Mouse (Mus musculus): Measurements from ENCODE around the gene Il5. TPM values are rescaled to one million over a fixed set of nuclear protein-coding genes. Genes with fewer than 3 reads are reported as not detected.

The Il5 gene
- total RNA-seq, 2 experiments from 2014 or later = not detected

GRCm38 (mm10) chr11:53771001-53771744 is 50.6 kb downstream of the Il5 start:
- no peak for DNase-seq

- DNase-seq = no peak
Observed at GRCm38 (mm10) chr11:53772536-53772935, 51.9 kb downstream of the Il5 start.

- DNase-seq = no peak
Observed at GRCm38 (mm10) chr11:53773087-53773486, 52.5 kb downstream of the Il5 start, which contains the start of gene Gm17334. Gene Gm17334 (minus strand): TSS chr11:53773187.

GRCm38 (mm10) chr11:53773641-53774360 is 53.2 kb downstream of the Il5 start:
- DNase-seq = no peak

Small RNA genes within 50 kb of the gene (microRNA-seq; reads per million reads assigned to microRNA genes)
- gene Mir7671 = 0 to 0.30 reads per million in 2 experiments

Other genes with a start within 250 kb of the Il5 start
- 1 to 10 TPM; 2.3 TPM for gene Gm9945, start 240.6 kb upstream of the Il5 start, total RNA-seq (2021)
- gene Sowaha, start 240.5 kb upstream of the Il5 start, total RNA-seq (2021) = 100 to 1,000 TPM; 140 to 143 TPM
- gene Sept8, start 201.5 kb upstream of the Il5 start, total RNA-seq (2021) = 100 to 1,000 TPM; 256 to 257 TPM
- gene Kif3a, start 153.4 kb upstream of the Il5 start, total RNA-seq (2021) = 100 to 1,000 TPM; 131 to 139 TPM
- not detected for gene Il4, start 102.1 kb upstream of the Il5 start, total RNA-seq (2021)
- not detected for gene Il13, start 86.1 kb upstream of the Il5 start, total RNA-seq (2021)
- 10 to 100 TPM; 11.0 to 11.4 TPM for gene Rad50, start 13.5 kb upstream of the Il5 start, total RNA-seq (2021)
- gene Irf1, start 49.2 kb downstream of the Il5 start, total RNA-seq (2021) = 1 to 10 TPM; 7.4 to 7.5 TPM
- gene Gm17334, start 52.4 kb downstream of the Il5 start, total RNA-seq (2021) = 1 to 10 TPM; 1.0 TPM
- gene Gm12216, start 138.5 kb downstream of the Il5 start, total RNA-seq (2021) = 1 to 10 TPM; 8.0 to 9.5 TPM
- 1 to 10 TPM; 9.2 to 9.3 TPM for gene Slc22a5, start 170.9 kb downstream of the Il5 start, total RNA-seq (2021)

Measured in layer of hippocampus, postnatal 36 days (tissue).